Mouse (Mus musculus) midbrain, embryonic 13.5 days (tissue): ENCODE measurements around the gene Usp28. TPM values are rescaled to one million over a fixed set of nuclear protein-coding genes. Genes with fewer than 3 reads are reported as not detected.

Source experiments
- ATAC-seq: fragments of 200-750 bp; cut with Nextera tagmentation; 2 replicates; pipeline ENCODE4 v1.8.0; 2017; ENCODE audit warnings: mild to moderate bottlenecking, moderate TSS enrichment, moderate library complexity
- H3K27ac ChIP-seq: fragments of 300-500 bp; sonication (generic); 2 replicates; pipeline ENCODE4 v1.5.1; 2015; ENCODE audit warnings: inconsistent platforms, mild to moderate bottlenecking, moderate library complexity
- H3K27me3 ChIP-seq: fragments of 300-500 bp; sonication (generic); 2 replicates; pipeline ENCODE4 v1.6.1; 2015; ENCODE audit warnings: mild to moderate bottlenecking, inconsistent platforms
- H3K36me3 ChIP-seq: fragments of 300-500 bp; sonication (generic); 2 replicates; pipeline ENCODE4 v1.6.1; 2015; ENCODE audit warnings: mild to moderate bottlenecking, inconsistent platforms
- H3K4me1 ChIP-seq: fragments of 300-500 bp; sonication (generic); replicated peaks from 2 replicates; pipeline ENCODE4 v1.6.1; 2015; ENCODE audit warnings: inconsistent platforms
- H3K4me2 ChIP-seq: fragments of 300-500 bp; sonication (generic); replicated peaks from 2 replicates; pipeline ENCODE4 v1.6.1; 2015; ENCODE audit warnings: moderate library complexity, mild to moderate bottlenecking, inconsistent platforms
- H3K4me3 ChIP-seq: fragments of 300-500 bp; sonication (generic); replicated peaks from 2 replicates; pipeline ENCODE4 v1.5.1; 2015; ENCODE audit warnings: mild to moderate bottlenecking, inconsistent platforms
- H3K9ac ChIP-seq: fragments of 300-500 bp; sonication (generic); replicated peaks from 2 replicates; pipeline ENCODE4 v1.6.1; 2015; ENCODE audit warnings: mild to moderate bottlenecking, inconsistent platforms
- H3K9me3 ChIP-seq: fragments of 300-500 bp; sonication (generic); 2 replicates; pipeline ENCODE4 v1.6.1; 2016; ENCODE audit warnings: mild to moderate bottlenecking, inconsistent platforms
- WGBS: fragments of 180-500 bp; shearing (Covaris S2); methylation state at CpG from one replicate; pipeline ENCODE4 v1.1.7; 2015; 5-methylcytosine and 5-hydroxymethylcytosine counted together
- polyA plus RNA-seq: library from polyadenylated mRNA; unstranded; fragments of >200 nt; fragmentation: Nextera tagmentation; extraction: Ambion mirVana; gene quantifications from 2 replicates; pipeline ENCODE4 v1.2.1, GENCODE M21; 2015

Gene Usp28
- polyA plus RNA-seq, 1 experiment from 2014 or later, result 34.7 TPM

GRCm38 (mm10) chr9:49034764-49035163 lies 49.6 kb downstream of the Usp28 start:
- no peak overlapping the region for H3K9ac ChIP-seq
- H3K9me3 ChIP-seq, result no peaks in the 10 kb centered on the region
- no peaks in the 10 kb centered on the region for H3K4me1 ChIP-seq
- no peak overlapping the region for H3K27ac ChIP-seq
- no peak for ATAC-seq
- H3K36me3 ChIP-seq, result peaks cover 88% of the 10 kb centered on the region
- H3K4me3 ChIP-seq, result no peak overlapping the region
- H3K4me2 ChIP-seq, result no peak overlapping the region
- H3K27me3 ChIP-seq, result no peaks in the 10 kb centered on the region
- 94% methylated on average over 4 of the region's 4 CpGs for WGBS

- Histone ChIP-seq H3K4me2 (no peak overlapping the region), H3K4me1 (no peaks in the 10 kb centered on the region), H3K9me3 (no peaks in the 10 kb centered on the region), H3K27ac (no peak overlapping the region), H3K4me3 (no peak overlapping the region), H3K36me3 (no peaks in the 10 kb centered on the region), H3K27me3 (no peaks in the 10 kb centered on the region), H3K9ac (no peak overlapping the region)
- WGBS, result 82% methylated on average over 5 of the region's 5 CpGs
- no peak for ATAC-seq
Measured at GRCm38 (mm10) chr9:49050901-49051300, 65.7 kb downstream of the Usp28 start.

- WGBS, result 19% methylated on average over 5 of the region's 5 CpGs
- no peaks in the 10 kb centered on the region for H3K27me3 ChIP-seq
Measured at GRCm38 (mm10) chr9:49051349-49051748, 66.2 kb downstream of the Usp28 start.

GRCm38 (mm10) chr9:49054028-49054427 lies 68.9 kb downstream of the Usp28 start:
- Histone ChIP-seq H3K27me3 (no peaks in the 10 kb centered on the region), H3K9ac (no peak overlapping the region), H3K36me3 (peaks cover 7% of the 10 kb centered on the region), H3K27ac (no peak overlapping the region), H3K4me1 (peaks cover 14% of the 10 kb centered on the region), H3K9me3 (no peaks in the 10 kb centered on the region), H3K4me2 (no peak overlapping the region), H3K4me3 (no peak overlapping the region)
- 91% methylated on average over 3 of the region's 3 CpGs for WGBS
- no peak for ATAC-seq

More at GRCm38 (mm10) chr9:49051349-49051748, 66.2 kb downstream of the Usp28 start:
- H3K9me3 ChIP-seq, result no peaks in the 10 kb centered on the region
- no peak for ATAC-seq
- no peak overlapping the region for H3K27ac ChIP-seq
- no peak overlapping the region for H3K4me3 ChIP-seq
- no peaks in the 10 kb centered on the region for H3K36me3 ChIP-seq
- H3K4me1 ChIP-seq, result peaks cover 4% of the 10 kb centered on the region
- no peak overlapping the region for H3K4me2 ChIP-seq
- H3K9ac ChIP-seq, result no peak overlapping the region

GRCm38 (mm10) chr9:49055333-49056205 lies 70.4 kb downstream of the Usp28 start, which contains the start of gene Zw10:
Gene Zw10, plus strand, starts transcription at chr9:49055613.
- Histone ChIP-seq H3K9me3 (no peaks in the 10 kb centered on the region), H3K4me1 (peaks cover 14% of the 10 kb centered on the region), H3K4me2 (peak within 1 kb of the TSS; percentile 73), H3K27me3 (no peaks in the 10 kb centered on the region), H3K27ac (peak within 1 kb of the TSS; percentile 59; the same call in 1 of the 2 replicates), H3K36me3 (peaks cover 17% of the 10 kb centered on the region), H3K4me3 (peak within 1 kb of the TSS; percentile 87), H3K9ac (peak within 1 kb of the TSS; percentile 84)
- 1% methylated on average over 53 of the region's 53 CpGs for WGBS
- ATAC-seq, result peak; percentile 99

- no peak overlapping the region for H3K27ac ChIP-seq
- H3K4me1 ChIP-seq, result no peaks in the 10 kb centered on the region
- H3K27me3 ChIP-seq, result no peaks in the 10 kb centered on the region
- H3K4me2 ChIP-seq, result no peak overlapping the region
- peaks cover 74% of the 10 kb centered on the region for H3K36me3 ChIP-seq
- WGBS, result 95% methylated on average over 3 of the region's 3 CpGs
- no peaks in the 10 kb centered on the region for H3K9me3 ChIP-seq
- H3K9ac ChIP-seq, result no peak overlapping the region
- ATAC-seq, result no peak
- H3K4me3 ChIP-seq, result no peak overlapping the region
Measured at GRCm38 (mm10) chr9:49076847-49077246, 91.7 kb downstream of the Usp28 start.

- no peaks in the 10 kb centered on the region for H3K4me1 ChIP-seq
- ATAC-seq, result no peak
- no peak within 1 kb of the TSS for H3K9ac ChIP-seq
- no peaks in the 10 kb centered on the region for H3K9me3 ChIP-seq
- H3K27ac ChIP-seq, result no peak within 1 kb of the TSS
- no peak within 1 kb of the TSS for H3K4me3 ChIP-seq
- 53% methylated on average over 5 of the region's 5 CpGs for WGBS
- H3K36me3 ChIP-seq, result peaks cover 35% of the 10 kb centered on the region
- no peaks in the 10 kb centered on the region for H3K27me3 ChIP-seq
- H3K4me2 ChIP-seq, result no peak within 1 kb of the TSS
Measured at GRCm38 (mm10) chr9:49081107-49081506, 95.9 kb downstream of the Usp28 start, which contains the start of gene Tmprss5. Gene Tmprss5, plus strand, starts transcription at chr9:49081260.

- H3K36me3 ChIP-seq, result peaks cover 34% of the 10 kb centered on the region
Measured at GRCm38 (mm10) chr9:49081561-49081960, 96.4 kb downstream of the Usp28 start.

GRCm38 (mm10) chr9:49087317-49087716 lies 102.1 kb downstream of the Usp28 start:
- Histone ChIP-seq H3K9ac (no peak overlapping the region), H3K27me3 (no peaks in the 10 kb centered on the region), H3K4me1 (peaks cover 8% of the 10 kb centered on the region), H3K4me2 (no peak overlapping the region), H3K36me3 (no peaks in the 10 kb centered on the region), H3K9me3 (no peaks in the 10 kb centered on the region), H3K4me3 (no peak overlapping the region), H3K27ac (no peak overlapping the region)
- peak; percentile 62; the same call in 1 of the 2 replicates for ATAC-seq
- WGBS, result 10% methylated on average over 11 of the region's 11 CpGs

More at GRCm38 (mm10) chr9:49081561-49081960, 96.4 kb downstream of the Usp28 start:
- H3K27me3 ChIP-seq, result no peaks in the 10 kb centered on the region
- H3K27ac ChIP-seq, result no peak overlapping the region
- WGBS, result 9% methylated on average over 4 of the region's 4 CpGs
- no peaks in the 10 kb centered on the region for H3K9me3 ChIP-seq
- no peaks in the 10 kb centered on the region for H3K4me1 ChIP-seq
- no peak overlapping the region for H3K4me2 ChIP-seq
- ATAC-seq, result peak; percentile 34; the same call in 1 of the 2 replicates
- H3K9ac ChIP-seq, result no peak overlapping the region
- no peak overlapping the region for H3K4me3 ChIP-seq

Other genes starting within 250 kb of the Usp28 start
- 6.8 and 7.2 TPM in 2 replicates for gene Zbtb16, start 149.2 kb upstream of the Usp28 start, polyA plus RNA-seq
- gene Htr3a, start 74.3 kb upstream of the Usp28 start, polyA plus RNA-seq, result 0.46 and 1.2 TPM in 2 replicates
- gene Htr3b, start 20.4 kb upstream of the Usp28 start, polyA plus RNA-seq, result not detected in 2 replicates
- gene Zw10, start 70.2 kb downstream of the Usp28 start, polyA plus RNA-seq, result 29.7 and 33.4 TPM in 2 replicates
- gene Tmprss5, start 95.9 kb downstream of the Usp28 start, polyA plus RNA-seq, result 2.3 and 2.4 TPM in 2 replicates